Mouse (Mus musculus) hematopoietic stem cell, adult 5-6 weeks (primary cell): ENCODE results near the gene Idua. TPM values are rescaled to one million over a fixed set of nuclear protein-coding genes. Genes with fewer than 3 reads are reported as not detected.
"Not testable (repeated sequence)": the region's sequence is repeated elsewhere in the genome, so short reads cannot be mapped to it uniquely, and the experiment has no call there.

Experiments used
- ATAC-seq, 2 experiments: fragments of 125-278 bp in 1 of 2; replicated peaks in 1 of 2; 2 replicates each; pipeline ENCODE4 v1.8.0; 2016 to 2017; ENCODE audit warnings: inconsistent platforms in 2 of 2, mild to moderate bottlenecking in 2 of 2, moderate number of reproducible peaks in 2 of 2, low read depth in 1 of 2, moderate TSS enrichment in 1 of 2; ENCODE audit not compliant: low FRiP score in 2 of 2, poor library complexity in 2 of 2, severe bottlenecking in 2 of 2, insufficient read depth in 1 of 2, low TSS enrichment in 1 of 2
- total RNA-seq: library from RNA; stranded (forward); fragments of 172-1452, 232-1000 nt; gene quantifications from 2 replicates; pipeline ENCODE4 v1.2.3, GENCODE M21; 2017

Idua gene
- total RNA-seq = 8.6 and 10.9 TPM in 2 replicates

DNA sequence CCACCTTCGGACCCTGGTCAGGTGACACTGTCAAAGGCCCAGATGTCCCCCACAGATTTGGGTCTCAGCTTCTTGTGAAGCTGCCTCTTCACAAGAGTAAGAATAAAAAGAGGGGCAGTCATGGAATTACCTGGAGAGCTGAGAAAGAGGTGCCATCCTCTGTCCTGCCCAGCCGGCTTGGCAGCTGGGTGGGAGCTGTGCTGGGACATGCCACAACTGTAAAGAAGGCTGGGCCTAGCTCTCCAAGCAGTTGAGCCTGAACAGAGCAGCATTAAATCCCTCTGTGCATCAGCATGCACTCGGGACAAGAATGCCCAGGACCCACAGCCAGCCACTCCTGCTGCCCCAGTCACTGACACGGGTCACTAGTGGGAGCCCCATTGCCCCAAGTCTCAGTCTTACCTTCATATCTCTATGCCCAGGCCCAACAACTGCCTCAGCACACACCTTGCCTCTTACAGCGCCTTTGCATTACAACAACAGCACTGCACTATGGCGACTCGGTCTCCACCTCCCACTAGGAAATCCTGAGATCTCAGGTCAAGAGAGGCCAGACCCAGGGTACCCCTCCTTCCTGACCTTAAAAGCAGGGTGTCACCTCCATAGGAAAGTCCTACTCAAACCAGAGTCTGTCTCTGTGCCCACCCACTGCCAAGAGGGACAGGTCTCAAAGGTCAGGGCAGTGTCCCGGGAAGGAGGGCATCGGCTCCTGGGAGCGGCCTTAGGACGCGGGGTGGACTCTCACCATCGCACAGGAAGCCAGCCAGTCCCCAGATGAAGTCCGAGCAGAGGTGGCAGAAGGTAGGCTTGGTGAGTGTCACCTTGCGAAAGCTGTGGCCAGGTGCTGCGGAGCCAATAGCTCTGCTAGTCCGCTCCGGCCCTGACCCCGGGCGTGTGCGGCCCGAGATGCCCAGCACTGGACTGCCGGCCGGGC is at the start of gene Idua:
Idua (plus strand) TSS at position 634 of the 934 bp plus-strand sequence.
- peak in 1 of 2 experiments; percentile 13; a peak in 2 of 4 replicates for ATAC-seq

DNA sequence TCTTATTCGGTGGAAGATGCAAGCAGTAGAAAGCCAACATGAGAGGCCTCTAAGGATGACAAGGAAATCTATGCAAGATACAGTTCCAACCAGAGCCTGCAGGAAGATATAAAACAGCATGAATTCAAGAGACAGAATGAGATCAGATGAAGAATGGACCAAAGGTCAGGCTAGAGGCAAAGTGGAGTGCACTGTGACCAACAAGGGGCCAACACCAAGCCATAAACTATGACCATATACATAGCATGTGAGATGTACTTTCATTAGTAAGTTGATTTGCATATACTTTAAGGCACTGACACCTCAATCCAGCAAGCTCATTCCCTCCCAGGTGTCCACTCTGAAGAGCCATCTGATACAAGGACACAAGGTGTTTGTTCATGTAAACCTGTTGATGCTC is 49.7 kb upstream of the Idua start:
- ATAC-seq = no peak

DNA sequence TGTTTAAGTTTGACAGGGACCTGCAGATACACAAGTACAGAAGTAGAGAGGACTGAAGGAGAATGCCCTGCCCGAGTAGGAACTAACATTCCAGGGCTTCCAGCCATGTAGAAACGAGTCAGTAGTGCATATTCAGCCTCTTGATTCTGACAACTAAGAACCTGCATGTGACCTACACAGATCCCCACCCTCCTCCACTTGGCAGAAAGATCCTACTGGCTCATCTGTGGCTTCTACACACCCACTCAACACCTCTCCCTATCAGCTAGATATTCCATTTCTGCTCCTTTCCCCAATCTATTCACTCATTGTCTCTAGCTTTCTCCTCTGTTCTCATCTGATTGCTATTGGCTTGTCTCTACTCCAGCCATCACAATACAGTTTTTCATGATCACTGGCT is 38.3 kb upstream of the Idua start:
- no peak for ATAC-seq

DNA sequence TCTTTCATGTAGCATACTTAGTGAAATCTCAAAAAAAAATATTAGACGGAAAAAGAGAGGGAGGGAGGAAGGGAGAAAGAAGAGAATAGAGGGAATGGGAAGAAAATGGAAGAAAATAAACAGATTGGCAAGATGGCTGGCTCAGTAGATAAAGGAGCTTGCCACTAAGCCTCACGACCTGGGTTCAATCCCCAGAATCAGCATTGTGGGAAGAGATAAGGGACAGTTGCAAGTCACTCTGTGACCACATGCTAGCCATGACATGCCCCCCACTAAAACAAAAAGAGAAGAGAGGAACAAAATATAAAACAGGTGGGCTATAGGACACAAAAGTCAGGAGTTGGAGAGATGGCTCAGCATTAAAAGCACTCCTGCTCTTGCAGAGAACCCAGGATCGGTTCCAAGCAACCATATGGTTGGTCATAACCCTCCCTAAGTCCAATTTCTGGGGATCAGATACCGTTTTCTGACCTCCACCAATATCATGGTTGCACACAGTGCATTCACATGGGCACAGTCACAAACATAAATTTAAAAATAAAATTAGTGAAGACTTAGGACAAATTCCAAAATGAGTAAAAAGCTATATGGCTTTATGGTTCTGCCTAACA is 34.0 kb upstream of the Idua start:
- ATAC-seq = no peak

DNA sequence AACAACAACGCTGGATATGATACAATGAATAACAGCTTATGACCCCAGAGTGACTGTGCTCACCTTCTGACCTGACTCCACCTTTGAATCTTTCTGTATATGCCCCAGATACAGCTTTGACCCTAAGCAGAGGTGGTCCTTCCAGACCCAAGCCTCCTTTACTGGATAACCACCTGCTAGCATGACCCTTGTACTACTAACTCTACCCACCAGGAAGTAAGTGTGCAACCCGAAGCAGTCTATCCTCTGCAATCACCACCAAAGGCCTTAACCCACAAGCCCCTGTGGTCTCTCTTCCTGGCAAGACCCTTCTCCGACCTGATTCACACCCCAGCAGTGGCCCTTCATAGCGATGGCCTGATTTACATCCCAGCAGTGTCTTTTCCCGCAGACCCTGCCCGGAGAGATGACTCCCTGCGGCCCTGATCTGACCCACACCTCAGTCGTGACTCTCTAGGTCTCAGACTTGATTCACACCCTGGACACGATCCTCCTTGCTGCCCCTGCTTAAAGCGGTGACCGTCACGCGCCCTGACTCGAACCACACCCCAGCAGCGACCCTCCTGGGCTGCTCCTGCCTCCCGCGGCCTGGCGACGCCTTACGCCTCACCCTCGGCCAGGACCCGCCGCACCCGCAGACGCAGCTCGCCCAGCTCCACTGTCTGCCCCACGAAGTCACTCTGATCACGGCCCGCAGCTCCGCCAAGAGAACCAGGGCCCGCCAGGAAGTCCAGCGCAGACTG is 31.1 kb upstream of the Idua start:
- ATAC-seq = peak; percentile 47 to 52

DNA sequence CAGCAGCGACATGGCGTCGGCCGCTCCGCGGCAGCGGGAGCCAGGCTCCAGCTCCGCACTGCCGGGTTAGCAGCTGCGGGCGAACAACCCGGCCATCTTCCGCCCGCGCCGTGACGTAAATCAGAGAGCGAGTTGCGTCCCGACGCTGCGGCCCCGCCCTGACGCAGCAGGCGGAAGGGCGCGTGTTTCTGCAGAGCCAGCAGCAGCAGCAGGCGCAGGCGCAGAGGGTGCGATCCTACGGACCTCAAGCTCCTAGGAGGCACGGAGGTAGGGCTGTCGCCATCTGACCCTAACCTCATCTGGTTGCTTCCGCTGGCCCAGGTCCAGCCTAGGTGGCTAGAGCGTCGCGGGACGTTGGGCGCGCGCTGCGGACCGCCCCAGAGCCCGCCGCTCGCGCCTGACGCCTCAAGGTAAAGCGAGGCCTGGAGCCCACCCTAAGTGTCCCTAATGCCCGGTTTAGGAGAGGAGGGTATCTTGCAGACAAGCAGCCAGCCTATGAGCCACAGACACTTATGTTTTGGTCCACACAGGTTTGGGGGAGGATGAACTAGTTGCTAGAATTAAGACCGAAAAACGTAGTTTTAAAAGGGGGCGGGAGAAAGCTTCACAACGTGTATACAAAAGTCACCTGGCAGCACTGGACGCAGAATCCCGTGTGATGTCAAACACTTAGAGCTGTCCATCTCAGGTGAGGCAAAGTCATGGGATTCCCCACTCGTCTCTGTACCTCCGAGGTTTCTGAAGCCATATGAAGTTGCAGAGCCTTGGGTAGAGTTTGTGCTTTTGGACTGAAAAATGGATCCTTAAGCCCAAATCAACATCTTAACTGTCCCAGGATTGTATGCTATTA is 30.3 kb upstream of the Idua start, which contains the start of the genes Gak and Tmem175:
Gak (minus strand) TSS at position 122 of the 850 bp plus-strand sequence.
Tmem175 (plus strand) TSS at position 137 of the 850 bp plus-strand sequence.
- peak; percentile 93 to 98 for ATAC-seq

DNA sequence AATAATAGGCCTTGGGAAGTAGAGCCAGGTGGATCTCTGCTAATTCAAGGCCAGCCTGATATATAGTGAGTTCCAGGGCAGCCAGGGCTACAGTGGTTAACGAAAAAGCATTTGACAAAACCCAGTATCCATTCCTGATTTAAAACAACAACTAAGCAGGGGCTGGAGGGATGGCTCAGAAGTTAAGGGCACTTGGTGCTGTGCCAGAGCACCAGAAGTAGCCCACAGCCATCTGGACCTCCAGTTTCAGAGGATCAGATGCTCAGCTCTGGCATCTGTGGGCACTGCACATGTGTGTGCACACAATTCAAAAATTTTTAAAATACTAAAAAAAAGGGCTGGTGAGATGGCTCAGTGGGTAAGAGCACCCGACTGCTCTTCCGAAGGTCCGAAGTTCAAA is 26.5 kb upstream of the Idua start:
- no peak for ATAC-seq

DNA sequence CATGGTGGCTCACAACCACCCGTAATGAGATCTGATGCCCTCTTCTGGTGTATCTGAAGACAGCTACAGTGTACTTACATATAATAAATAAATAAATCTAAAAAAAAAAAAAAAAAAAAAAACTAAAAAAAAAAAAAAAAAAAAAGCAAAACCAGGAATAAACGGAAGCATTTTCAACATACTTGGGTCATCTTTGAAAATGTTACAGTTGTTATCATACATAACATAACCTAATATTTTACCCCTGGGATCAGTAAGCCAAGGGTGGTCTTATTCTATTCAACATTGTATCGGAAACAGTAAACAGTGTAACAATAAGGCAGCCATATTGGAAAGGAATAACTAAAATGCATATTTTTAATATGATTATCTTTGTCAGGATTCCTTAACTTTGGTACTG is 26.0 kb upstream of the Idua start:
- not testable (repeated sequence) for ATAC-seq

DNA sequence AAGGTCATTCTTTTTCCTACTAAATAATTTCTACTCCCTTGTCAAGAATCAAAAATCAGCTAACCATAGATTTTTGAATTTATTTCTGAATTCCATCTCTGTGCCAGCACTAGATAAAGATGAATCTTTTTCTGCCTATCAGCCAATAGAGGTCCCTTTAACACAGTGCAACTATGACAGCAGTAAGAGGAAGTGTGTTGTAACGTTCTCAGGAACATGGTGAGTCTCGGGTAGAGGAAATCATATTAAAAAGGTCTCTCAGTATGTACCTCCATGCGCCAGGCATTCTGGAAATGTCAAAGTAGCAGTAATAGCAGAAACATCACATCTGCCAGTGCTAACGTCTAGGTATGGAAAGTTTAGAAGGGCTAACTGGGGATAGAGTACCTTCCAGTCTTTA is 24.0 kb upstream of the Idua start:
- peak; percentile 76 to 78 for ATAC-seq

DNA sequence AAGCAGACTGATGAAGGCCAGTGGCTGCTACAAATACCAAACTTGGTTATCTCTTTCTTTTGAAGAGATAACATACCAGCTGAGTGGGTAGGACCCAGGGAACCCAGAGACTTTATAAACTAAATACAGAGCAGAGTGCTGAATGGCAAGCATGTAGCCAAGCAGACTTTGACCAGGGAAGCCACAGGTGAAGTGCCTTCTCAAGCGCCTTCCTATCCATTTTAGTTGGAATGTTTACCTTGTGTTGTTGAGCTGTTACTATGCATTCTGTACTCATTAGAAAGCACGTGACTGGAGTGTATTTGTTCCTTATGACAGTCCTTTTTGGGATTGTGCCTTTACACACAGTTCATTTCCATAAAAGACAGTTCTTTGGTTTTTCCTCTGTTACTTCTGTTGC is 16.5 kb upstream of the Idua start:
- no peak for ATAC-seq

DNA sequence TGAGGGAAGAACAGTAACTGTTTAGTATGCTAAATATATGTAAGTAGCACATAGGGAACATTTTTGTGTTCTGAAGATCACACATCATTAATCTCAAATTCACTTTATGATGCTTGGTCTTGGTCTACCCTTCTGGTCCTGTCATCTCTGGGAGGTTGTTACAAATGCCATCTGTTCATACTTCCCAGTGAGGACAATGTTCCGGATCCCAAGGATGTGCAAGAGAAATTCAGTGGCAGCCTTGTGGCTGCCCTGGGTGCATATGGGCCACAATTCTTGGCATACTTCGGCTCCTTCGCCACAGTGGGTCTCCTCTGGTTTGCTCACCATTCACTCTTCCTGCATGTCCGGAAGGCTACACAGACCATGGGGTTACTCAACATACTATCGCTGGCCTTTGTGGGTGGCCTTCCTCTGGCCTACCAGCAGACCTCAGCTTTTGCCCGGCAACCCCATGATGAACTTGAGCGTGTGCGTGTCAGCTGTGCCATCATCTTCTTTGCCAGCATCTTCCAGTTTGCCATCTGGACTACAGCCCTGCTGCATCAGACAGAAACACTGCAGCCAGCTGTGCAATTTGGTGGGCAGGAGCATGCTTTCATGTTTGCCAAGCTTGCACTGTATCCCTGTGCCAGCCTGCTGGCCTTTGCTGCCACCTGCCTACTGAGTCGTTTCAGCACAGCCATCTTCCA is 14.3 kb upstream of the Idua start:
- no peak for ATAC-seq

DNA sequence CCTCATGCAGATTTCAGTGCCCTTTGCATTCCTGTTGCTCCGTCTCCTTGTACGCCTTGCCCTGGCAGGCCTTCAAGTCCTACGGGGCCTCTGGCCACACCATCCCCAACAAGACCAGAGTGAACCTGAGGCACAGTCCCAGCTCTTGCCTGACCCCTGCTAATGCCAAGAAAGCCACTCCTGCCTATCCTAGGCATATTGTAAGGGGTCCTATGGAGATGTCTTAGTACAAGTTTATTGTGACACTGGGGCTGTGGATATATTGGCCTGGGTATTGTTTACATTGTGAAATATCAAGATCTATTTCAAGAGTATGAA is 13.8 kb upstream of the Idua start:
- ATAC-seq = no peak

DNA sequence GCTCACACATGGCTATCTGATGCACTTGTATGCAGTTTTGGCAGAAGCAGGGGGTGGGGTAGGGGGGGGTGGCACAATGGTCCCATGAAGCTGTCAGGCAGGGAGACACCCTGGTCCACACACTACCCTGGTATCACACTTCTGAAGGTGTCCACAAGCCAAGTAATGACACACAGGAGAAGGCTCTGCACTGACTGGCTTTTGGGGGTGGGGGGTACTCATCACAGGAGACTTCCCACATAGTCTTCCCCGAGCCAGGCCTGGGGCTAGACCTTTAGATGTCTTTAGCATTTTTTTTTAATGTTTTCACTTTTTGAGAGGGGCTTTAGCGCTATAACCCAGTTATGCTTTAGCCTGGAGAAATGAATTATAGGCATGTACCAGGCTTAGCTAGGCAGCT is 12.8 kb upstream of the Idua start:
- no peak for ATAC-seq

DNA sequence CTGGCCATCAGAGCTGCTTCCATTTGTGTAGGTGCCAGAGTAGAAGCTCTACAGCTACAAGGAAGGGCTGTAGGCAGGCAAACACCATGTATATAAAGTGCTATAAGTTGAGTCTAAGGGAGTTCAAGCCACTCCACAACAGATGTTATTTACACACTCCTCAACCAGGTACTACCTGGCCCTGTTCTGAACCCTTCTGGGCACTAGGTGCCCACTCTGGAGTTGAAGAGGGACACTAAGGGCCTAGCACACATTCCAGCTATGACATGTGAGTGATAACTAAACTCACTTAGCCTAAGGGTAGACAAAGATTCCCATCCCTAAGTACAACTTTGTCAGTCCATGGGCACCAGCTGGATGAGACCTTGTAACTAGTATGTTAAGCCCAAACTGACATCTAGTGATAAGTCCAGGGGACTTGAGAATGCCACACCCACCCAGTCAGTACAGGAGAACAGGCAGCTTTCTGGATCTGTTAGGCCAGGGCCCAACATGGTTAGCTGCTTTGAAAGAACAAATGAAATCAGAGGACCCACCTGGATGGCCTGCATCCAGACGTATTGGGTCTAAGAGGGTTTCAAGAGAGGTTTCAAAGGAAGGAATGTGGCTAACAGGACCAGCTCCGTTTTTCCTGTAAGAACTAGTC is 12.2 kb upstream of the Idua start:
- no peak for ATAC-seq

DNA sequence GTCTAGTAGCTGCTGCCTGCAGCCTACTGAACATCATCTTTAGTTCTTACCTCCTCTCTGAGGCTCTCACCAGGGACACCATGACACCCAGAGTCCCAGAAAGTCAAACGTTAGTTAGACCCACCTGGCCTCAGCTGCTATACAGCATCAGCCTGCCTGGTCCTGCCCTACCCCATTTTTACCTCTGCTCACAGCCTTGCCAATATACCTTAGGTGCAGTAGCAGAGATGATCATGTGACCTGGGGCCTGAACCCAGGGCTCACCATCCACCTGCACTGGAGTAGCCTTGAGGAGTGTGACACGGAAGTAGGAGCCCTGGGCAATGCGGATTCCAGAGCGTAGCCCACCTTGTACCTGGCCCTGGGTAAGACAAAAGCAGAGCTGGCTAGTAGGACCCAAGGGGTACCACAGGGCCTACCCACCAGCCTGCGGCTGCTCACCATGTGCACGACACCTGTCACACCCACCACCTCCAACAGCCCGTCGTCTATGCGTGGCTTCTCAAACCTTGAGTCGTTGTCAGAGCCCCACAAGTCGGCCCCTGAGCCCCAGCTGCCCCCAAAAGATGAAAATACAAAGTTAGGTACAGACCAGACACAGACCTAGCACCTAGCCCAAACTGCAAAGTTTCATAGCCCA is 11.1 kb upstream of the Idua start:
- no peak for ATAC-seq

DNA sequence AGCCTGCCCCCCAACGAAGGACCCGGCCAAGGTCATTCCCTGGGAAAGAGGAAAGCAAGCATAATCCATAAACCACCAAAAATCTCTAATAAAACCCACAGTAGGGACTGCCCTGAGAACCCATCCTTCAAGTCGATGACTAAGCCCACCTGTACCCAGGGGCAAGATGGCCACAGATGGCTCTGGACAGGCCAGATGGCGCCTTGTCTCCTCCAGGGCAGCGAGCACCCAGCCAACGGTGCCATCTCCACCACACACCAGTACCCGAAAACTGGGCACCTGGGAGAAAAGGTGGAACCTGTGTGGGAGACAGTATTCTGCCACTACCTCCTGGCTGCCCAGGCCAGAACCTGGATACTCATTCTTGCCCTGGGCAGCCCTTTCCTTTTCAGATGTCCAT is 9.8 kb upstream of the Idua start:
- no peak for ATAC-seq
